Mouse (Mus musculus) v-Abl transformed pro-B cells (cell line): ENCODE measurements around the gene Fuca1.
"Not testable (repeated sequence)": the region's sequence is repeated elsewhere in the genome, so short reads cannot be mapped to it uniquely, and the experiment has no call there.

Experiments used
- in situ Hi-C, 2 experiments: fragments of 400-800 bp; cut with MboI; formaldehyde crosslinking; loops; one replicate each; pipeline ENCODE4 v1.15.1; 2025; ENCODE audit not compliant: unreplicated experiment in 2 of 2

Gene Fuca1

DNA sequence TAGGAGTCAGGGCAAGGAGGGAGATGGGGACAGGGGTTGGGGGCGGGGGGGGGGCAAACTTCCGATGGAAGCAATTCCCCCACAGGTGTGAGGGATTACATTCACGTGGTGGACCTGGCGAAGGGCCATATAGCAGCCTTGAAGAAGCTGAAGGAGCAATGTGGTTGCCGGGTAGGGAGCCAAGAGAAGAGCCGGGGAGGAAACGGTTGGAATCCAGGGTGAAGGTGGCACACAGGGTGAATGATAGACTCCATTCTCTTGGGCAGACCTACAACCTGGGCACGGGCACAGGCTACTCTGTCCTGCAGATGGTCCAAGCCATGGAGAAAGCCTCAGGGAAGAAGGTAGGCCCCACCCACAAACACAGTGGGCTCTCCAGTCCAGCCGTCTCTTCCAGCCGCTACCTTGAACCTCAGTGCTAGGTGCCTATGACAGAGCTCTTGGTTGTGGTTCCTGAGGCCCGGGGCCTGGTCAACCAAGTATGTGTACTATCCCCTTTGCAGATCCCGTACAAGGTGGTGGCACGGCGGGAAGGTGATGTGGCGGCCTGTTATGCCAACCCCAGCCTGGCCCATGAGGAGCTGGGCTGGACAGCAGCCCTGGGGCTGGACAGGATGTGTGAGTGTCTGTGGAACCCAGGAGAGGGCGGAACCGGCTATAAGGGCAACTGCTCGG lies 46.7 kb downstream of the Fuca1 start:
- in situ Hi-C loops: no loop called here

- in situ Hi-C loops: no loop called here
These were observed 47.8 kb downstream of the Fuca1 start for GRCm38 (mm10) chr4:135968271-135968869.

GRCm38 (mm10) chr4:135969070-135969750 lies 48.7 kb downstream of the Fuca1 start:
- in situ Hi-C loops: no loop called here

- in situ Hi-C loops: no loop called here
These were observed 50.0 kb downstream of the Fuca1 start for GRCm38 (mm10) chr4:135970585-135970984.

- in situ Hi-C loops: no loop called here
These were observed 51.4 kb downstream of the Fuca1 start for GRCm38 (mm10) chr4:135971805-135972555.

- in situ Hi-C loops: no loop called here
These were observed 52.0 kb downstream of the Fuca1 start, which contains the start of gene Lypla2 for GRCm38 (mm10) chr4:135972556-135972906. TSS of gene Lypla2 (minus strand) at chr4:135972626.

GRCm38 (mm10) chr4:135972911-135973811 lies 52.6 kb downstream of the Fuca1 start:
- in situ Hi-C loops: no loop called here

DNA sequence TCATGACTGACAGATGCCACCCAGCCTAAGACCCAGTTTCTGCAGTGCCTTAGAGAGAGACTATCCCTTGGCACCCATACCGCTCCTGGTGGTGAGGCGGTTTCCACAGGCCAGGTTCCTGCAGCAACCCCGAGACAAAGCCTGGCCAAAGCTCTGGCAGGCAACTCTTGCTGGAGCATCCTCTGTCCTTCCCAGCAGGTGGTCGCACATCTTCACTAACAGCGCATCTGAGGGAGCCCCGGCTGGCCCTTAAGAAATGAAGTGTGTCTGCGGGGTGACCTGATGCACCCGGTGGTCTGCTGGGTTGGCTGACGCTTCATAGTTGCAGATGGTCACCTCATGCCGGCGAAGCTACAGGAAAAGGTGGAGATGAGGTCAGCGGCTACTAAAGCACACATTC lies 55.6 kb downstream of the Fuca1 start:
- in situ Hi-C loops: no loop called here

GRCm38 (mm10) chr4:135980223-135980622 lies 59.7 kb downstream of the Fuca1 start:
- in situ Hi-C loops: not testable (repeated sequence)

- in situ Hi-C loops: no loop called here
These were observed 61.1 kb downstream of the Fuca1 start for GRCm38 (mm10) chr4:135981524-135982063.

DNA sequence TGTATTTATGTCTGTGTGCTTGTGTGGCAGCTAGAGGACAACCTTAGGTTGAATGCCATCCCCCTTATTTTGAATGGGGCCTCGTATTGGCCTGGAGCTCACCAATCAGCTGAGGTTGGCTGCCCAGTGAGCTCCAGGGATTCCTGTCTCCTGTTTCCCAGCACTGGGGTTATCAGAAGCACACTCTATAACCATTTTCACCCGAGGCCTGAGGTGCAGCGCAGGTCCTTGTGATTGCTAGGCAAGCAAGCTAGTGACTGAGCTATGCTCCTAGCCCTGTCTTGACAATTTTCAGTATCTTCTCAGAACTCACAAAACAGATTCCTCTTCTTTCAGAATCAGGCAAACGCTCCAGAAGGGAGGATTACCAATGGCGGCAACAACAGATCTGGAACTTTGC lies 64.0 kb downstream of the Fuca1 start:
- in situ Hi-C loops: no loop called here

GRCm38 (mm10) chr4:135985193-135985592 lies 64.7 kb downstream of the Fuca1 start:
- in situ Hi-C loops: no loop called here

GRCm38 (mm10) chr4:135985769-135986168 lies 65.2 kb downstream of the Fuca1 start:
- in situ Hi-C loops: no loop called here

DNA sequence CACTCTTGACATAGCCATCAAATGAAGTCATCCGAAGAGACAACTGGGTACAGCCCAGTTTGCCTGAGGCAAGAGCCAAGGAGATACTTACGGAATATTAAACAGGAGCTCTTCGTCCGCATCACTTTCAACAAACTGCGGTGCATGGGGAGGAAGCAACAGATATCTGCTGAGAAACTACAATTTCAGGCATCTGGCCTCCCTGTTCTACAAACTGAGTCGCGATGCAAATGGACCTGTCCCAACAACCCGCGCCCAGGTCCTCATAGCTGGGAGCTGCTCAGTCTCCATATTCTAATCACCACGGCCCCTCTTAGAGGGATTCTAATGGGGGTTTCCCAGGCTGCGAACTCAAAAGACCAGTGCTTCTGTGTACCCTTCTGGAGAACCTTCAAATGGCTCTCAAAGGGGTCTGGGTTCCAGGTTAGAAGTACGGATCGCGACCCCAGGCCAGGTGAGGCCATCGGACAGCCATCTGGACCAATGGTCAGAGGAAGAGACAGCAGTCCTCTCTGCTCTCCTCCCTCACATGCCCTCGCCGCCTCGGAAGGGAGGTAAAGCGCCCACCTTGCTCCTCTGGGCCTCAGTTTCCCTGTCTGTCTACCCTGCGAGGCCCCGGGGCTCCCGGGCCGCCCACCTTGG lies 65.9 kb downstream of the Fuca1 start:
- in situ Hi-C loops: no loop called here

DNA sequence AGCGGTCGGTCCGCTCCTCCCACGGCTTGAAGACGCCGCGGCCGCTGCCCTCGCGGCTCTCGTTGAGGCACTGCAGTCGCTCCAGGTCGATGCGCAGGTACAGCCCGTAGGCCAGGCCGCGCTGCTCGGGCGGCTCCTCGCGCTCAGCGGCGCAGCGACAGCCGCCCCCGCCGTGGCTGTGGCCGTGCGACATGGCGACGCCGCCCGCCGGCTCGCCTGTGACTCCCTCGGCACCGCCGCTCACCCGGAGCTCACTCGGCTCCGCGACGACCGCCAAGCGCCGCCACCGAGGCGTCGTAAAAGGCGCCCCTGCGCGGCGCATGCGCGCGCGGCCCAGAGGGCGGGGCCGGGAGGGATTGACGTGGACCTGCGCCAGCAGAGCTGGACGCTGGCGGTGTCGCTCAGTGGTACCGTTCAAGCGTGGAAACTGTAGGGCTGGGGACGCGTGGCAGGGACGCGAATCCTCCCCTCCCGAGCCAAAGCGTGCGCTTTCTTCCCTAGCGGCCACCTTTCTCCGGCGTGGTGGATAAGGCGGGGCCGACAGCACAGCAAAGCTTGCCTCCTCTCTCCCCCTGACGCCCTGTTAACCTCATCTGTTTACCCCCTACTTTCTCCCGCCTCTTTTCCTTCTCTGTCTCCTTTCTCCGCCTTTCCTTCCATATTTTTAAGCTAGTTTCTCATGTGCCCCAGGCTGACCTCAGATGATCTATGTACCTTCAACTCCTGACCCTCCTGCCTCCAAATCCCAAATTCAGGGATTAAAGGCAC lies 66.6 kb downstream of the Fuca1 start, which contains the start of gene Pithd1:
Gene Pithd1, minus strand, starts transcription at position 322 of the 768 bp plus-strand sequence.
- in situ Hi-C loops: no loop called here

- in situ Hi-C loops: no loop called here
These were observed 67.2 kb downstream of the Fuca1 start for GRCm38 (mm10) chr4:135987714-135988113.
